Mouse (Mus musculus): ENCODE results near the gene Socs1. TPM values are rescaled to one million over a fixed set of nuclear protein-coding genes. Genes with fewer than 3 reads are reported as not detected.

Socs1 gene
- polyA plus RNA-seq, 1 experiment, result 0.13 TPM

- TF ChIP-seq GATA1 (IDR thresholded peaks at IDR 0.05; ENCODE audit: low read length), result no peak
- H3K4me3 ChIP-seq (replicated peaks), result no peak overlapping the region
- H3K27me3 ChIP-seq (ENCODE audit: control insufficient read depth), result no peaks in the 10 kb centered on the region
- peaks cover 25% of the 10 kb centered on the region for H3K36me3 ChIP-seq (ENCODE audit: control insufficient read depth)
- H3K9me3 ChIP-seq (ENCODE audit: control insufficient read depth, low read length), result no peaks in the 10 kb centered on the region
- H3K4me1 ChIP-seq (ENCODE audit: control insufficient read depth), result peaks cover 27% of the 10 kb centered on the region
Measured at GRCm38 (mm10) chr16:10736364-10736763, 49.0 kb downstream of the Socs1 start.

- H3K4me1 ChIP-seq (ENCODE audit: control insufficient read depth), result peaks cover 33% of the 10 kb centered on the region
- no peaks in the 10 kb centered on the region for H3K27me3 ChIP-seq (ENCODE audit: control insufficient read depth)
- peaks cover 25% of the 10 kb centered on the region for H3K36me3 ChIP-seq (ENCODE audit: control insufficient read depth)
- no peak overlapping the region for H3K4me3 ChIP-seq (replicated peaks)
- H3K9me3 ChIP-seq (ENCODE audit: control insufficient read depth, low read length), result no peaks in the 10 kb centered on the region
- no peak for TF ChIP-seq GATA1 (IDR thresholded peaks at IDR 0.05; ENCODE audit: low read length)
- no peak for TF ChIP-seq TAL1 (IDR thresholded peaks at IDR 0.05; ENCODE audit: low read length)
Measured at GRCm38 (mm10) chr16:10735781-10736180, 49.6 kb downstream of the Socs1 start.

- no peaks in the 10 kb centered on the region for H3K27me3 ChIP-seq (ENCODE audit: control insufficient read depth)
- peak overlapping the region; percentile 53 for H3K4me3 ChIP-seq (replicated peaks)
- peaks cover 25% of the 10 kb centered on the region for H3K36me3 ChIP-seq (ENCODE audit: control insufficient read depth)
- no peaks in the 10 kb centered on the region for H3K9me3 ChIP-seq (ENCODE audit: control insufficient read depth, low read length)
- TF ChIP-seq GATA1 (IDR thresholded peaks at IDR 0.05; ENCODE audit: low read length) (peak; percentile 64), TAL1 (IDR thresholded peaks at IDR 0.05; ENCODE audit: low read length) (no peak)
- H3K4me1 ChIP-seq (ENCODE audit: control insufficient read depth), result peaks cover 38% of the 10 kb centered on the region
Measured at GRCm38 (mm10) chr16:10732421-10732820, 52.9 kb downstream of the Socs1 start.

Other genes starting within 250 kb of the Socs1 start
- gene Dexi, start 242.5 kb downstream of the Socs1 start, polyA plus RNA-seq (2012), result 1.1 and 1.6 TPM in 2 replicates
- 0.99 and 1.1 TPM in 2 replicates for gene Clec16a, start 240.2 kb downstream of the Socs1 start, polyA plus RNA-seq (2012)
- gene Tnp2, start 3.1 kb upstream of the Socs1 start, polyA plus RNA-seq (2012), result not detected in 2 replicates
- not detected in 2 replicates for gene Prm3, start 5.4 kb upstream of the Socs1 start, polyA plus RNA-seq (2012)
- not detected in 2 replicates for gene Prm2, start 10.6 kb upstream of the Socs1 start, polyA plus RNA-seq (2012)
- gene Prm1, start 20.3 kb upstream of the Socs1 start, polyA plus RNA-seq (2012), result not detected in 2 replicates
- not detected in 2 replicates for gene Gm11172, start 27.4 kb upstream of the Socs1 start, polyA plus RNA-seq (2012)
- gene Rmi2, start 49.5 kb upstream of the Socs1 start, polyA plus RNA-seq (2012), result 0.57 and 0.65 TPM in 2 replicates